12 mouse cellular contexts compared by ENCODE assay signal in the genomic region with DNA sequence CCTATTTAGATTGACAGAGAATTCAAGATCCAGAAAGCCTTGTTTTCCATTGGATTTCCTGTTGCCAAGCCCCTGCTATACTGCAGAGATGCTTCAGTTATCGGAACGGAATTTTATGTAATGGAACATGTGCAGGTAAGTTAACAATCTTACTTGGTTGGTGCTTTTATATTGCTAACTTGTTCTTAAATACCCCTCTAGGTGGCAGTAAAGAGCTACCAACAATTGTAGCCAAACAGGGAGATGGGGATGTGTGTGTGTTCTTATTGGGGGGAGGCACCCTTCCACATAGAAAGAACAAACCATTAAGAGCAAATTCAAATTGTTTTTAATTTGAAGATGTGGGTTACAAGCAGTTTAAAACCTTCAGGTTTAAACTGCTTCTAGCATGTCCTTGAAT. TPM values are rescaled to one million over a fixed set of nuclear protein-coding genes. Genes with fewer than 3 reads are reported as not detected.
A peak's percentile ranks its signal among the peaks of the same experiment; 100 is the strongest.
DNase-seq lines count a peak whose midpoint lies in the region; ATAC-seq and TF ChIP-seq lines count a peak whose summit lies in the region.
"Had no signal": no experiment of that assay in that cellular context is flagged by ENCODE, and none has a peak within 500 bp of the region (broad histone marks: within the 10 kb centered on the region; RNA-seq: fewer than 3 reads in every experiment).

No protein-coding gene starts in this region.

- no peak for ATAC-seq in midbrain, postnatal 0 days (ENCODE audit: low FRiP score)
- ATAC-seq: intestine, embryonic 16.5 days had no signal

- no peak overlapping the region for H3K9ac ChIP-seq in heart, adult 2 months (ENCODE audit: low read depth, low read length)
- no peak overlapping the region for H3K9ac ChIP-seq in midbrain, postnatal 0 days (replicated peaks; ENCODE audit: low read length, poor library complexity, severe bottlenecking)

- peak; percentile 78 for TF ChIP-seq CTCF in heart, adult 2 months (IDR thresholded peaks at IDR 0.05)
- peak; percentile 68 for TF ChIP-seq CTCF in midbrain, postnatal 0 days (IDR thresholded peaks at IDR 0.05)

- H3K79me2 ChIP-seq in heart, adult 2 months (replicated peaks; ENCODE audit: control insufficient read depth, insufficient read depth, low read length) = no peaks in the 10 kb centered on the region

- DNase-seq in heart, adult 2 months = no peak
- DNase-seq in heart, postnatal 36 days = no peak
- DNase-seq in midbrain, postnatal 0 days (ENCODE audit: low spot score) = no peak
- DNase-seq in midbrain, embryonic 10.5 days (ENCODE audit: low spot score) = no peak
- DNase-seq in embryo, embryonic 10 days (ENCODE audit: low spot score) = peak; percentile 40
- DNase-seq in splenic B cell, adult 2 months (ENCODE audit: low read depth, low spot score) = peak; percentile 63
- DNase-seq in right cerebral cortex, postnatal 36 days (ENCODE audit: low spot score in 2 of 2) = no peak
- no peak for DNase-seq in kidney, adult 8-10 months
- DNase-seq: right cerebral cortex, adult 18-20 months had no signal

- no peak for TF ChIP-seq EP300 in heart, adult 2 months (IDR thresholded peaks at IDR 0.05; ENCODE audit: insufficient read depth, low read depth, low read length)

- H3K27ac ChIP-seq in heart, adult 2 months = no peak overlapping the region
- H3K27ac ChIP-seq in midbrain, postnatal 0 days (ENCODE audit: low read depth, low read length) = no peak overlapping the region
- H3K27ac ChIP-seq in midbrain, embryonic 10.5 days (replicated peaks) = no peak overlapping the region

- H3K9me3 ChIP-seq in midbrain, postnatal 0 days (ENCODE audit: low read length) = no peaks in the 10 kb centered on the region
- no peaks in the 10 kb centered on the region for H3K9me3 ChIP-seq in midbrain, embryonic 10.5 days (replicated peaks)

- TF ChIP-seq POLR2A in heart, adult 2 months (IDR thresholded peaks at IDR 0.05; ENCODE audit: insufficient read depth, low read depth, low read length) = no peak

- H3K4me3 ChIP-seq in heart, adult 2 months = no peak overlapping the region
- no peak overlapping the region for H3K4me3 ChIP-seq in midbrain, postnatal 0 days (ENCODE audit: low read depth, low read length)
- H3K4me3 ChIP-seq in midbrain, embryonic 10.5 days = no peak overlapping the region

- H3K4me1 ChIP-seq in heart, adult 2 months (ENCODE audit: control insufficient read depth, insufficient read depth, low read length) = no peaks in the 10 kb centered on the region
- no peaks in the 10 kb centered on the region for H3K4me1 ChIP-seq in midbrain, postnatal 0 days (ENCODE audit: insufficient read depth, low read length)
- H3K4me1 ChIP-seq in midbrain, embryonic 10.5 days = no peaks in the 10 kb centered on the region

- no peaks in the 10 kb centered on the region for H3K27me3 ChIP-seq in heart, adult 2 months (ENCODE audit: control insufficient read depth, insufficient read depth, low read length)
- no peaks in the 10 kb centered on the region for H3K27me3 ChIP-seq in midbrain, postnatal 0 days (ENCODE audit: insufficient read depth, low read length)
- no peaks in the 10 kb centered on the region for H3K27me3 ChIP-seq in midbrain, embryonic 10.5 days (ENCODE audit: low read depth, poor library complexity, severe bottlenecking)
- H3K27me3 ChIP-seq in splenic B cell, adult 2 months (ENCODE audit: control insufficient read depth, insufficient read depth, low read length, poor library complexity, severe bottlenecking) = no peaks in the 10 kb centered on the region

- no peaks in the 10 kb centered on the region for H3K36me3 ChIP-seq in heart, adult 2 months (ENCODE audit: control insufficient read depth, insufficient read depth, low read length)
- H3K36me3 ChIP-seq in midbrain, postnatal 0 days (ENCODE audit: insufficient read depth, low read length) = 0 out of 2 replicates have a peak, but pooled peaks cover 6% of the 10 kb centered on the region
- H3K36me3 ChIP-seq in midbrain, embryonic 10.5 days = no peaks in the 10 kb centered on the region
- 0 out of 2 replicates have a peak, but pooled peaks cover 2% of the 10 kb centered on the region for H3K36me3 ChIP-seq in splenic B cell, adult 2 months (ENCODE audit: control insufficient read depth, insufficient read depth, low read length, poor library complexity, severe bottlenecking)

- WGBS in heart, adult 2 months = 65% methylated on average over 2 of the region's 2 CpGs
- WGBS in midbrain, postnatal 0 days = 67% methylated on average over 2 of the region's 2 CpGs
- WGBS in midbrain, embryonic 10.5 days = 69% methylated on average over 2 of the region's 2 CpGs

- H3K4me2 ChIP-seq in midbrain, postnatal 0 days (ENCODE audit: low read depth, low read length, poor library complexity, severe bottlenecking) = no peak overlapping the region
- H3K4me2 ChIP-seq: midbrain, embryonic 11.5 days had no signal

- intact Hi-C loops in heart, adult 2 months (cut with DNase I) = loop anchor here (5.0 to 10.0 kb wide), 2 partner anchors 39 to 591 kb away; partner anchors contain the start of gene Bfsp2
- intact Hi-C loops in heart, postnatal 36 days (cut with DNase I) = no loop called here

RNA-seq across cellular contexts. Expression of gene Acad11, which starts 12.6 kb away (rescaled TPM):
- total RNA-seq in heart, adult 2 months (2021) = 100 to 1,000 TPM in 1 of 2 experiments, 10 to 100 TPM in 1; 99.8 to 110 TPM
- 72.8 and 135 TPM in 2 replicates for polyA plus RNA-seq in heart, adult 2 months (2012; rRNA removed)
- 100 to 1,000 TPM in 1 of 2 experiments, 10 to 100 TPM in 1; 98.0 to 105 TPM for total RNA-seq in heart, postnatal 36 days (2021)
- total RNA-seq in midbrain, postnatal 0 days (2014; rRNA removed) = 9.3 and 12.1 TPM in 2 replicates
- 5.3 and 6.3 TPM in 2 replicates for polyA plus RNA-seq in midbrain, postnatal 0 days (2015; fragmentation: Nextera tagmentation; extraction: Ambion mirVana)
- polyA plus RNA-seq in midbrain, embryonic 10.5 days (2016; fragmentation: Nextera tagmentation; extraction: Ambion mirVana) = 7.8 and 8.1 TPM in 2 replicates

RNA-seq across cellular contexts. Expression of gene Uba5, which starts 12.9 kb away (rescaled TPM):
- 10 to 100 TPM; 14.8 to 16.0 TPM for total RNA-seq in heart, adult 2 months (2021)
- 11.4 and 22.0 TPM in 2 replicates for polyA plus RNA-seq in heart, adult 2 months (2012; rRNA removed)
- total RNA-seq in heart, postnatal 36 days (2021) = 10 to 100 TPM; 15.6 to 17.4 TPM
- 53.8 and 56.2 TPM in 2 replicates for total RNA-seq in midbrain, postnatal 0 days (2014; rRNA removed)
- 68.9 and 77.7 TPM in 2 replicates for polyA plus RNA-seq in midbrain, postnatal 0 days (2015; fragmentation: Nextera tagmentation; extraction: Ambion mirVana)
- polyA plus RNA-seq in midbrain, embryonic 10.5 days (2016; fragmentation: Nextera tagmentation; extraction: Ambion mirVana) = 46.2 and 48.3 TPM in 2 replicates

RNA-seq across cellular contexts. Expression of gene Gm28305, which starts 35.3 kb away (rescaled TPM):
- total RNA-seq in heart, adult 2 months (2021) = not detected
- not detected in 2 replicates for polyA plus RNA-seq in heart, adult 2 months (2012; rRNA removed)
- not detected for total RNA-seq in heart, postnatal 36 days (2021)
- not detected in 2 replicates for total RNA-seq in midbrain, postnatal 0 days (2014; rRNA removed)
- polyA plus RNA-seq in midbrain, postnatal 0 days (2015; fragmentation: Nextera tagmentation; extraction: Ambion mirVana) = not detected in 2 replicates
- not detected in 2 replicates for polyA plus RNA-seq in midbrain, embryonic 10.5 days (2016; fragmentation: Nextera tagmentation; extraction: Ambion mirVana)
- total RNA-seq: left cerebral cortex, postnatal 36 days had no signal
- polyA plus RNA-seq: intestine, embryonic 16.5 days; midbrain, embryonic 11.5 days had no signal

RNA-seq across cellular contexts. Expression of gene Ackr4, which starts 50.9 kb away (rescaled TPM):
- 1 to 10 TPM; 1.6 to 2.4 TPM for total RNA-seq in heart, adult 2 months (2021)
- polyA plus RNA-seq in heart, adult 2 months (2012; rRNA removed) = 6.8 and 10.9 TPM in 2 replicates
- 1 to 10 TPM; 3.8 to 4.7 TPM for total RNA-seq in heart, postnatal 36 days (2021)
- 0.38 and 0.47 TPM in 2 replicates for total RNA-seq in midbrain, postnatal 0 days (2014; rRNA removed)
- 0.58 and 0.86 TPM in 2 replicates for polyA plus RNA-seq in midbrain, postnatal 0 days (2015; fragmentation: Nextera tagmentation; extraction: Ambion mirVana)
- 0.30 and 0.59 TPM in 2 replicates for polyA plus RNA-seq in midbrain, embryonic 10.5 days (2016; fragmentation: Nextera tagmentation; extraction: Ambion mirVana)

Comparison
In these comparisons a context has a peak if more than half of its experiments do, and no peak if none do; other contexts are left out.
1. DNase-seq: peak in embryo, embryonic 10 days (single experiment) and splenic B cell, adult 2 months (single experiment); none in heart, adult 2 months (0 of 2), heart, postnatal 36 days (0 of 2), midbrain, postnatal 0 days (single experiment), midbrain, embryonic 10.5 days (single experiment), right cerebral cortex, postnatal 36 days (0 of 2) and kidney, adult 8-10 months (0 of 2).